Mouse (Mus musculus) MEL (cell line): ENCODE measurements around the gene Smyd3. TPM values are rescaled to one million over a fixed set of nuclear protein-coding genes. Genes with fewer than 3 reads are reported as not detected.

Source experiments
- DNase-seq: peaks from one replicate; pipeline ENCODE4 v3.0.0; 2011; ENCODE audit warnings: low read depth, low spot score
- H3K27ac ChIP-seq: 2 replicates; pipeline ENCODE4 v1.5.1; 2012; ENCODE audit warnings: low read depth, mild to moderate bottlenecking, control low read depth, low read length, moderate library complexity; ENCODE audit not compliant: control insufficient read depth
- H3K27me3 ChIP-seq, 2 experiments: fragments of 150-350 bp in 1 of 2; sonication (generic) in 1 of 2; 2 replicates each; pipeline ENCODE4 v1.6.1; 2012; ENCODE audit warnings: low read length in 2 of 2, mild to moderate bottlenecking in 2 of 2, improper control_type of control experiment in 1 of 2, moderate library complexity in 1 of 2; ENCODE audit not compliant: insufficient read depth in 2 of 2, control insufficient read depth in 1 of 2
- H3K36me3 ChIP-seq, 2 experiments: 2 replicates each; pipeline ENCODE4 v1.6.1; 2012 to 2014; ENCODE audit warnings: low read length in 2 of 2, improper control_type of control experiment in 1 of 2, inconsistent platforms in 1 of 2, mild to moderate bottlenecking in 1 of 2; ENCODE audit not compliant: insufficient read depth in 2 of 2, control insufficient read depth in 1 of 2
- H3K4me1 ChIP-seq, 2 experiments: fragments of 150-350 bp in 1 of 2; sonication (generic) in 1 of 2; 2 replicates each; pipeline ENCODE4 v1.6.1; 2012; ENCODE audit warnings: low read length in 2 of 2, improper control_type of control experiment in 1 of 2, mild to moderate bottlenecking in 1 of 2; ENCODE audit not compliant: insufficient read depth in 2 of 2, control insufficient read depth in 1 of 2
- H3K4me3 ChIP-seq, 2 experiments: fragments of 150-350 bp in 1 of 2; sonication (generic) in 1 of 2; 2 replicates each; pipeline ENCODE4 v1.5.1; 2012; ENCODE audit warnings: low read depth in 2 of 2, low read length in 2 of 2, mild to moderate bottlenecking in 2 of 2, moderate library complexity in 2 of 2, control low read depth in 1 of 2, improper control_type of control experiment in 1 of 2; ENCODE audit not compliant: control insufficient read depth in 1 of 2, insufficient read depth in 1 of 2
- H3K79me2 ChIP-seq: 2 replicates; pipeline ENCODE4 v1.6.1; 2012; ENCODE audit warnings: mild to moderate bottlenecking, low read length, moderate library complexity; ENCODE audit not compliant: control insufficient read depth, poor library complexity, insufficient read depth
- H3K9ac ChIP-seq: 2 replicates; pipeline ENCODE4 v1.6.1; 2012; ENCODE audit warnings: low read depth, mild to moderate bottlenecking, control low read depth, low read length, moderate library complexity; ENCODE audit not compliant: control insufficient read depth, poor library complexity, severe bottlenecking
- H3K9me3 ChIP-seq: fragments of 150-350 bp; sonication (generic); replicated peaks from 2 replicates; pipeline ENCODE4 v1.6.1; 2012; ENCODE audit warnings: mild to moderate bottlenecking, low read length, improper control_type of control experiment, moderate library complexity; ENCODE audit not compliant: insufficient read depth
- BHLHE40 ChIP-seq: IDR thresholded peaks from 2 replicates; pipeline ENCODE4 v1.6.1; 2012; ENCODE audit warnings: low read depth, mild to moderate bottlenecking, inconsistent platforms, low read length, improper control_type of control experiment, borderline replicate concordance
- CHD2 ChIP-seq: IDR thresholded peaks from 2 replicates; pipeline ENCODE4 v1.6.1; 2011; ENCODE audit warnings: low read length, improper control_type of control experiment
- ELF1 ChIP-seq: IDR thresholded peaks from 2 replicates; pipeline ENCODE4 v1.6.1; 2014; ENCODE audit warnings: low read depth, mild to moderate bottlenecking, inconsistent platforms, low read length, improper control_type of control experiment, moderate library complexity
- EP300 ChIP-seq, 2 experiments: IDR thresholded peaks; 2 replicates each; pipeline ENCODE4 v1.6.1; 2011; ENCODE audit warnings: improper control_type of control experiment in 2 of 2, low read length in 2 of 2, low read depth in 1 of 2, mild to moderate bottlenecking in 1 of 2
- GATA1 ChIP-seq: IDR thresholded peaks from 2 replicates; pipeline ENCODE4 v1.6.1; 2011; ENCODE audit warnings: low read depth, low read length, improper control_type of control experiment
- HCFC1 ChIP-seq: IDR thresholded peaks from 2 replicates; pipeline ENCODE4 v1.6.1; 2012; ENCODE audit warnings: low read depth, mild to moderate bottlenecking, inconsistent platforms, low read length, improper control_type of control experiment, moderate library complexity
- MAX ChIP-seq: IDR thresholded peaks from 2 replicates; pipeline ENCODE4 v1.6.1; 2011; ENCODE audit warnings: low read length, improper control_type of control experiment
- MAZ ChIP-seq: IDR thresholded peaks from 2 replicates; pipeline ENCODE4 v1.6.1; 2012; ENCODE audit warnings: low read depth, mild to moderate bottlenecking, inconsistent platforms, low read length, improper control_type of control experiment
- MEF2A ChIP-seq: IDR thresholded peaks from 2 replicates; pipeline ENCODE4 v1.6.1; 2014; ENCODE audit warnings: low read depth, mild to moderate bottlenecking, inconsistent platforms, low read length, improper control_type of control experiment; ENCODE audit not compliant: poor library complexity, insufficient replicate concordance, severe bottlenecking; ENCODE audit errors: extremely low read depth
- MYB ChIP-seq: IDR thresholded peaks from 2 replicates; pipeline ENCODE4 v1.6.1; 2011; ENCODE audit warnings: mild to moderate bottlenecking, low read depth, low read length, improper control_type of control experiment
- NRF1 ChIP-seq: IDR thresholded peaks from 2 replicates; pipeline ENCODE4 v1.6.1; 2014; ENCODE audit warnings: low read depth, mild to moderate bottlenecking, inconsistent platforms, low read length, improper control_type of control experiment, moderate library complexity; ENCODE audit not compliant: poor library complexity, insufficient read depth, severe bottlenecking
- POLR2AphosphoS2 ChIP-seq: IDR thresholded peaks from 2 replicates; pipeline ENCODE4 v1.6.1; 2011; ENCODE audit warnings: low read length, improper control_type of control experiment
- RCOR1 ChIP-seq: IDR thresholded peaks from 2 replicates; pipeline ENCODE4 v1.6.1; 2012; ENCODE audit warnings: low read depth, mild to moderate bottlenecking, inconsistent platforms, low read length, improper control_type of control experiment
- TCF12 ChIP-seq: IDR thresholded peaks from 2 replicates; pipeline ENCODE4 v1.6.1; 2014; ENCODE audit warnings: low read depth, mild to moderate bottlenecking, inconsistent platforms, low read length, improper control_type of control experiment, moderate library complexity
- ZC3H11A ChIP-seq: IDR thresholded peaks from 2 replicates; pipeline ENCODE4 v1.6.1; 2012; ENCODE audit warnings: low read depth, mild to moderate bottlenecking, inconsistent platforms, low read length, improper control_type of control experiment
- ZNF384 ChIP-seq: IDR thresholded peaks from 2 replicates; pipeline ENCODE4 v1.6.1; 2012; ENCODE audit warnings: low read depth, mild to moderate bottlenecking, inconsistent platforms, low read length, improper control_type of control experiment
- polyA plus RNA-seq, 2 experiments: library from polyadenylated mRNA; stranded (reverse) in 1 of 2; unstranded in 1 of 2; fragments of >175 nt in 1 of 2; fragments of >200 nt in 1 of 2; gene quantifications; 2 replicates each; pipeline versions ENCODE4 v1.2.1 to v1.2.4; 2012; ENCODE audit warnings: low replicate concordance in 2 of 2, low read depth in 1 of 2; ENCODE audit not compliant: insufficient read length in 2 of 2, insufficient read depth in 1 of 2, missing spikeins in 1 of 2
- total RNA-seq: library from RNA; depleted of rRNA; stranded (reverse); fragments of 300-350 nt; gene quantifications from 2 replicates; pipeline ENCODE4 v1.2.3, GENCODE M21; 2012

Smyd3 gene
- total and polyA plus RNA-seq, 3 experiments = 13.3 to 18.2 TPM; not detected in 1

DNA sequence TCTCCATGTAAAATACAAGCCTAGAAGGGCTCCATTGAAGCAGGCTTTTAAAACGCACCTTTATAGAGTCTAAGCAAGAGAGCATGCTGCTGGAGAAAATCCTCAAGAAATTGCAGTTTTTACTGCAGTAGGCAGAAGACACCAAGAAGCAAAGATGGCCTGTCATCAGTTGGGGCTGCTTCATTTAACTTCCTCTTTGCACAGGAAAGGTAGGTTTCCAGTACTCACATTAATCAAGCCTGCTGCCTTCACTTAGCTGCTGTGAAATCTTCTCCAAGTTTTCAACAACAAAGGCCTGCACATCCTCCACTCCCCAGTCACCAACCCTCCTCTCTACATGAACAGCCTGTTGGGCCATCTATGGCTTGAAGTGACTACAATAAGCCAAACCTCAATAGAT lies 448.9 kb downstream of the Smyd3 start:
- no peaks in the 10 kb centered on the region for H3K27me3 ChIP-seq
- H3K4me3 ChIP-seq = no peak overlapping the region
- H3K9ac ChIP-seq = no peak overlapping the region
- H3K79me2 ChIP-seq = no peaks in the 10 kb centered on the region
- no peaks in the 10 kb centered on the region for H3K9me3 ChIP-seq
- peak; percentile 75 for DNase-seq
- peaks cover 0 to 15% of the 10 kb centered on the region in 2 experiments; a peak in 2 of 4 replicates for H3K36me3 ChIP-seq
- H3K27ac ChIP-seq = peak overlapping the region; percentile 12; the same call in 1 of the 2 replicates
- no peak for TF ChIP-seq ELF1
- TF ChIP-seq MEF2A = no peak
- no peak for TF ChIP-seq RCOR1
- no peak for TF ChIP-seq BHLHE40
- no peak for TF ChIP-seq MAX
- TF ChIP-seq MAZ = no peak
- no peak for TF ChIP-seq CHD2
- TF ChIP-seq ZNF384 = no peak
- peak in 1 of 2 experiments; percentile 23; a peak in 1 of 4 replicates for TF ChIP-seq EP300 (IDR thresholded peaks at IDR 0.05; ENCODE audit: low read depth in 1 of 2, low read length in 2 of 2)
- TF ChIP-seq NRF1 = no peak
- TF ChIP-seq ZC3H11A = no peak
- TF ChIP-seq POLR2AphosphoS2 = no peak
- TF ChIP-seq HCFC1 = no peak
- TF ChIP-seq TCF12 = 0 out of 2 replicates have a peak, but pooled peaks have one; percentile 11
- TF ChIP-seq GATA1 = 0 out of 2 replicates have a peak, but pooled peaks have one; percentile 10
- peaks cover 6 to 13% of the 10 kb centered on the region in 2 experiments for H3K4me1 ChIP-seq

DNA sequence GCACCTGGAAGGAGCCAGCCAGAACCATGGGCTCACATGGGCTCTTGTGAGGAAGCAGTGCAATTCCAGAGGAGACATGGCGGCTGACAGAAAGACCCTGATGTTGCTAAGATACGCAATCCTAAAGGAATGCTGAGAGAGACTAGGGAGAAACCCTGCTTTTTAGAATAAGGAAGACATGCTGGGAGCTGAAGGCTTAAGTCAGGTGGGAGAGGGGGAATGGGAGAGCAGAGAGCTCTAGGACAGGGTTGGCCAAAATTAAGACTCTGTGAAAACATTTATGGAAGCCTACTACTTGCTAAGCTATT lies 452.6 kb downstream of the Smyd3 start:
- H3K27ac ChIP-seq = no peak overlapping the region
- no peak for DNase-seq
- H3K4me3 ChIP-seq = no peak overlapping the region
- no peaks in the 10 kb centered on the region for H3K9me3 ChIP-seq
- H3K36me3 ChIP-seq = peaks cover 0 to 29% of the 10 kb centered on the region in 2 experiments; a peak in 2 of 4 replicates
- H3K9ac ChIP-seq = no peak overlapping the region
- H3K4me1 ChIP-seq = peaks cover 21 to 29% of the 10 kb centered on the region in 2 experiments
- H3K27me3 ChIP-seq = no peaks in the 10 kb centered on the region
- no peak for TF ChIP-seq BHLHE40
- TF ChIP-seq MYB = no peak
- no peaks in the 10 kb centered on the region for H3K79me2 ChIP-seq
